Mouse (Mus musculus) MEL (cell line): ENCODE measurements at regions not wholly inside any gene's neighbourhood (a gene's known extent, or its start where the extent isn't known, plus 50 kb on each side); places are given as distances from the start of the nearest gene placed in this dataset.
A peak's percentile ranks its signal among the peaks of the same experiment; 100 is the strongest.

Experiments used
- DNase-seq: peaks from one replicate; pipeline ENCODE4 v3.0.0; 2011; ENCODE audit warnings: low read depth, low spot score
- H3K27ac ChIP-seq: 2 replicates; pipeline ENCODE4 v1.5.1; 2012; ENCODE audit warnings: low read depth, mild to moderate bottlenecking, control low read depth, low read length, moderate library complexity; ENCODE audit not compliant: control insufficient read depth
- H3K27me3 ChIP-seq, 2 experiments: fragments of 150-350 bp in 1 of 2; sonication (generic) in 1 of 2; 2 replicates each; pipeline ENCODE4 v1.6.1; 2012; ENCODE audit warnings: low read length in 2 of 2, mild to moderate bottlenecking in 2 of 2, improper control_type of control experiment in 1 of 2, moderate library complexity in 1 of 2; ENCODE audit not compliant: insufficient read depth in 2 of 2, control insufficient read depth in 1 of 2
- H3K36me3 ChIP-seq, 2 experiments: 2 replicates each; pipeline ENCODE4 v1.6.1; 2012 to 2014; ENCODE audit warnings: low read length in 2 of 2, improper control_type of control experiment in 1 of 2, inconsistent platforms in 1 of 2, mild to moderate bottlenecking in 1 of 2; ENCODE audit not compliant: insufficient read depth in 2 of 2, control insufficient read depth in 1 of 2
- H3K4me1 ChIP-seq, 2 experiments: fragments of 150-350 bp in 1 of 2; sonication (generic) in 1 of 2; 2 replicates each; pipeline ENCODE4 v1.6.1; 2012; ENCODE audit warnings: low read length in 2 of 2, improper control_type of control experiment in 1 of 2, mild to moderate bottlenecking in 1 of 2; ENCODE audit not compliant: insufficient read depth in 2 of 2, control insufficient read depth in 1 of 2
- H3K4me3 ChIP-seq, 2 experiments: fragments of 150-350 bp in 1 of 2; sonication (generic) in 1 of 2; 2 replicates each; pipeline ENCODE4 v1.5.1; 2012; ENCODE audit warnings: low read depth in 2 of 2, low read length in 2 of 2, mild to moderate bottlenecking in 2 of 2, moderate library complexity in 2 of 2, control low read depth in 1 of 2, improper control_type of control experiment in 1 of 2; ENCODE audit not compliant: control insufficient read depth in 1 of 2, insufficient read depth in 1 of 2
- H3K79me2 ChIP-seq: 2 replicates; pipeline ENCODE4 v1.6.1; 2012; ENCODE audit warnings: mild to moderate bottlenecking, low read length, moderate library complexity; ENCODE audit not compliant: control insufficient read depth, poor library complexity, insufficient read depth
- H3K9ac ChIP-seq: 2 replicates; pipeline ENCODE4 v1.6.1; 2012; ENCODE audit warnings: low read depth, mild to moderate bottlenecking, control low read depth, low read length, moderate library complexity; ENCODE audit not compliant: control insufficient read depth, poor library complexity, severe bottlenecking
- H3K9me3 ChIP-seq: fragments of 150-350 bp; sonication (generic); replicated peaks from 2 replicates; pipeline ENCODE4 v1.6.1; 2012; ENCODE audit warnings: mild to moderate bottlenecking, low read length, improper control_type of control experiment, moderate library complexity; ENCODE audit not compliant: insufficient read depth
- BHLHE40 ChIP-seq: IDR thresholded peaks from 2 replicates; pipeline ENCODE4 v1.6.1; 2012; ENCODE audit warnings: low read depth, mild to moderate bottlenecking, inconsistent platforms, low read length, improper control_type of control experiment, borderline replicate concordance
- CHD1 ChIP-seq: IDR thresholded peaks from 2 replicates; pipeline ENCODE4 v1.6.1; 2012; ENCODE audit warnings: low read depth, mild to moderate bottlenecking, inconsistent platforms, low read length, improper control_type of control experiment
- CHD2 ChIP-seq: IDR thresholded peaks from 2 replicates; pipeline ENCODE4 v1.6.1; 2011; ENCODE audit warnings: low read length, improper control_type of control experiment
- CTCF ChIP-seq, 3 experiments: IDR thresholded peaks in 2 of 3; conservative IDR thresholded peaks in 1 of 3; 2 replicates each; pipeline ENCODE4 v1.5.1; 2011 to 2012; ENCODE audit warnings: low read length in 3 of 3, low read depth in 2 of 3, mild to moderate bottlenecking in 2 of 3, improper control_type of control experiment in 1 of 3, inconsistent platforms in 1 of 3, mixed read lengths in 1 of 3, moderate library complexity in 1 of 3; ENCODE audit not compliant: control insufficient read depth in 1 of 3, insufficient read depth in 1 of 3, poor library complexity in 1 of 3, severe bottlenecking in 1 of 3
- E2F4 ChIP-seq: IDR thresholded peaks from 2 replicates; pipeline ENCODE4 v1.6.1; 2011; ENCODE audit warnings: low read depth, low read length, improper control_type of control experiment, borderline replicate concordance
- ELF1 ChIP-seq: IDR thresholded peaks from 2 replicates; pipeline ENCODE4 v1.6.1; 2014; ENCODE audit warnings: low read depth, mild to moderate bottlenecking, inconsistent platforms, low read length, improper control_type of control experiment, moderate library complexity
- EP300 ChIP-seq, 2 experiments: IDR thresholded peaks; 2 replicates each; pipeline ENCODE4 v1.6.1; 2011; ENCODE audit warnings: improper control_type of control experiment in 2 of 2, low read length in 2 of 2, low read depth in 1 of 2, mild to moderate bottlenecking in 1 of 2
- GABPA ChIP-seq: IDR thresholded peaks from 2 replicates; pipeline ENCODE4 v1.6.1; 2012; ENCODE audit warnings: low read depth, mild to moderate bottlenecking, inconsistent platforms, low read length, improper control_type of control experiment, moderate library complexity
- GATA1 ChIP-seq: IDR thresholded peaks from 2 replicates; pipeline ENCODE4 v1.6.1; 2011; ENCODE audit warnings: low read depth, low read length, improper control_type of control experiment
- HCFC1 ChIP-seq: IDR thresholded peaks from 2 replicates; pipeline ENCODE4 v1.6.1; 2012; ENCODE audit warnings: low read depth, mild to moderate bottlenecking, inconsistent platforms, low read length, improper control_type of control experiment, moderate library complexity
- JUND ChIP-seq: IDR thresholded peaks from 2 replicates; pipeline ENCODE4 v1.6.1; 2011; ENCODE audit warnings: low read depth, mild to moderate bottlenecking, improper control_type of control experiment, low read length
- KAT2A ChIP-seq: conservative IDR thresholded peaks from 2 replicates; pipeline ENCODE4 v1.6.1; 2012; ENCODE audit warnings: low read depth, low read length, improper control_type of control experiment, inconsistent platforms
- MAFK ChIP-seq: IDR thresholded peaks from 2 replicates; pipeline ENCODE4 v1.6.1; 2011; ENCODE audit warnings: low read depth, mild to moderate bottlenecking, low read length, improper control_type of control experiment, borderline replicate concordance
- MAX ChIP-seq: IDR thresholded peaks from 2 replicates; pipeline ENCODE4 v1.6.1; 2011; ENCODE audit warnings: low read length, improper control_type of control experiment
- MAZ ChIP-seq: IDR thresholded peaks from 2 replicates; pipeline ENCODE4 v1.6.1; 2012; ENCODE audit warnings: low read depth, mild to moderate bottlenecking, inconsistent platforms, low read length, improper control_type of control experiment
- MEF2A ChIP-seq: IDR thresholded peaks from 2 replicates; pipeline ENCODE4 v1.6.1; 2014; ENCODE audit warnings: low read depth, mild to moderate bottlenecking, inconsistent platforms, low read length, improper control_type of control experiment; ENCODE audit not compliant: poor library complexity, insufficient replicate concordance, severe bottlenecking; ENCODE audit errors: extremely low read depth
- MXI1 ChIP-seq: IDR thresholded peaks from 2 replicates; pipeline ENCODE4 v1.6.1; 2011; ENCODE audit warnings: mild to moderate bottlenecking, low read depth, low read length, improper control_type of control experiment
- MYB ChIP-seq: IDR thresholded peaks from 2 replicates; pipeline ENCODE4 v1.6.1; 2011; ENCODE audit warnings: mild to moderate bottlenecking, low read depth, low read length, improper control_type of control experiment
- MYC ChIP-seq: IDR thresholded peaks from 2 replicates; pipeline ENCODE4 v1.6.1; 2011; ENCODE audit warnings: low read depth, mild to moderate bottlenecking, low read length, improper control_type of control experiment, moderate library complexity
- NELFE ChIP-seq: IDR thresholded peaks from 2 replicates; pipeline ENCODE4 v1.6.1; 2011; ENCODE audit warnings: low read depth, low read length, improper control_type of control experiment
- NRF1 ChIP-seq: IDR thresholded peaks from 2 replicates; pipeline ENCODE4 v1.6.1; 2014; ENCODE audit warnings: low read depth, mild to moderate bottlenecking, inconsistent platforms, low read length, improper control_type of control experiment, moderate library complexity; ENCODE audit not compliant: poor library complexity, insufficient read depth, severe bottlenecking
- POLR2A ChIP-seq, 2 experiments: IDR thresholded peaks; 2 replicates each; pipeline ENCODE4 v1.6.1; 2011 to 2012; ENCODE audit warnings: low read length in 2 of 2, mild to moderate bottlenecking in 2 of 2, control low read depth in 1 of 2, improper control_type of control experiment in 1 of 2, low read depth in 1 of 2, moderate library complexity in 1 of 2; ENCODE audit not compliant: control insufficient read depth in 1 of 2, insufficient read depth in 1 of 2, poor library complexity in 1 of 2
- POLR2AphosphoS2 ChIP-seq: IDR thresholded peaks from 2 replicates; pipeline ENCODE4 v1.6.1; 2011; ENCODE audit warnings: low read length, improper control_type of control experiment
- POLR2AphosphoS5 ChIP-seq: IDR thresholded peaks from 2 replicates; pipeline ENCODE4 v1.6.1; 2012; ENCODE audit warnings: low read depth, borderline replicate concordance, mild to moderate bottlenecking, inconsistent platforms, low read length, moderate library complexity, mixed read lengths
- RAD21 ChIP-seq: IDR thresholded peaks from 2 replicates; pipeline ENCODE4 v1.6.1; 2011; ENCODE audit warnings: mild to moderate bottlenecking, low read depth, low read length, improper control_type of control experiment
- RCOR1 ChIP-seq: IDR thresholded peaks from 2 replicates; pipeline ENCODE4 v1.6.1; 2012; ENCODE audit warnings: low read depth, mild to moderate bottlenecking, inconsistent platforms, low read length, improper control_type of control experiment
- SIN3A ChIP-seq: IDR thresholded peaks from 2 replicates; pipeline ENCODE4 v1.6.1; 2012; ENCODE audit warnings: low read length, improper control_type of control experiment, inconsistent platforms
- SMC3 ChIP-seq: IDR thresholded peaks from 2 replicates; pipeline ENCODE4 v1.6.1; 2011; ENCODE audit warnings: low read depth, low read length, improper control_type of control experiment
- TBP ChIP-seq: IDR thresholded peaks from 2 replicates; pipeline ENCODE4 v1.8.0; 2011; ENCODE audit warnings: low read depth, low read length, improper control_type of control experiment
- TCF12 ChIP-seq: IDR thresholded peaks from 2 replicates; pipeline ENCODE4 v1.6.1; 2014; ENCODE audit warnings: low read depth, mild to moderate bottlenecking, inconsistent platforms, low read length, improper control_type of control experiment, moderate library complexity
- UBTF ChIP-seq: IDR thresholded peaks from 2 replicates; pipeline ENCODE4 v1.6.1; 2012; ENCODE audit warnings: low read depth, mild to moderate bottlenecking, inconsistent platforms, low read length, improper control_type of control experiment, moderate library complexity, borderline replicate concordance; ENCODE audit not compliant: insufficient read depth
- USF1 ChIP-seq: IDR thresholded peaks from 2 replicates; pipeline ENCODE4 v1.6.1; 2014; ENCODE audit warnings: low read depth, mild to moderate bottlenecking, inconsistent platforms, low read length, improper control_type of control experiment, moderate library complexity
- USF2 ChIP-seq, 2 experiments: IDR thresholded peaks; 2 replicates each; pipeline ENCODE4 v1.6.1; 2011 to 2012; ENCODE audit warnings: improper control_type of control experiment in 2 of 2, low read length in 2 of 2, borderline replicate concordance in 1 of 2, inconsistent platforms in 1 of 2, low read depth in 1 of 2, mild to moderate bottlenecking in 1 of 2; ENCODE audit not compliant: insufficient read depth in 1 of 2
- ZC3H11A ChIP-seq: IDR thresholded peaks from 2 replicates; pipeline ENCODE4 v1.6.1; 2012; ENCODE audit warnings: low read depth, mild to moderate bottlenecking, inconsistent platforms, low read length, improper control_type of control experiment
- ZKSCAN1 ChIP-seq: IDR thresholded peaks from 2 replicates; pipeline ENCODE4 v1.6.1; 2012; ENCODE audit warnings: low read depth, mild to moderate bottlenecking, inconsistent platforms, low read length, improper control_type of control experiment, moderate library complexity
- ZMIZ1 ChIP-seq: IDR thresholded peaks from 2 replicates; pipeline ENCODE4 v1.6.1; 2012; ENCODE audit warnings: low read depth, mild to moderate bottlenecking, inconsistent platforms, low read length, improper control_type of control experiment, moderate library complexity
- ZNF384 ChIP-seq: IDR thresholded peaks from 2 replicates; pipeline ENCODE4 v1.6.1; 2012; ENCODE audit warnings: low read depth, mild to moderate bottlenecking, inconsistent platforms, low read length, improper control_type of control experiment

- H3K4me1 ChIP-seq = peaks cover 11 to 45% of the 10 kb centered on the region in 2 experiments
- peak; percentile 95 for DNase-seq
- H3K36me3 ChIP-seq = peaks cover 0 to 25% of the 10 kb centered on the region in 2 experiments; a peak in 2 of 4 replicates
- no peaks in the 10 kb centered on the region for H3K9me3 ChIP-seq
- no peaks in the 10 kb centered on the region for H3K27me3 ChIP-seq
- no peaks in the 10 kb centered on the region; the same call in 1 of the 2 replicates for H3K79me2 ChIP-seq
- peak overlapping the region; percentile 87 for H3K27ac ChIP-seq
- H3K9ac ChIP-seq = peak overlapping the region; percentile 51
- H3K4me3 ChIP-seq = peak overlapping the region; percentile 25 to 28
- TF ChIP-seq E2F4 (0 out of 2 replicates have a peak, but pooled peaks have one; percentile 49), USF1 (peak; percentile 56; the same call in 1 of the 2 replicates), ZKSCAN1 (peak; percentile 78; the same call in 1 of the 2 replicates), CTCF (IDR thresholded peaks at IDR 0.05 in 2 of 3, conservative IDR thresholded peaks at IDR 0.05 in 1 of 3; ENCODE audit: control insufficient read depth in 1 of 3, insufficient read depth in 1 of 3, low read depth in 2 of 3, low read length in 3 of 3, poor library complexity in 1 of 3, severe bottlenecking in 1 of 3) (no peak), CHD1 (no peak), MAFK (peak; percentile 52; the same call in 1 of the 2 replicates), CHD2 (peak; percentile 90), SMC3 (no peak), MAZ (peak; percentile 92), USF2 (IDR thresholded peaks at IDR 0.05; ENCODE audit: borderline replicate concordance in 1 of 2, insufficient read depth in 1 of 2, low read depth in 1 of 2, low read length in 2 of 2) (no peak), MYC (peak; percentile 68; the same call in 1 of the 2 replicates), GATA1 (peak; percentile 95), MAX (peak; percentile 50; the same call in 1 of the 2 replicates), MYB (peak; percentile 100), BHLHE40 (peak; percentile 77), MEF2A (peak; percentile 25; the same call in 1 of the 2 replicates), POLR2AphosphoS5 (no peak), TBP (peak; percentile 63), NRF1 (no peak), EP300 (IDR thresholded peaks at IDR 0.05; ENCODE audit: low read depth in 1 of 2, low read length in 2 of 2) (peak; percentile 100), POLR2AphosphoS2 (peak; percentile 72), RCOR1 (peak; percentile 95), TCF12 (peak; percentile 99), HCFC1 (peak; percentile 54), ZC3H11A (peak; percentile 19; the same call in 1 of the 2 replicates), RAD21 (no peak; the same call in 1 of the 2 replicates), JUND (peak; percentile 86), ZNF384 (peak; percentile 60), ELF1 (peak; percentile 60; the same call in 1 of the 2 replicates), NELFE (peak; percentile 64), ZMIZ1 (peak; percentile 57; the same call in 1 of the 2 replicates), SIN3A (peak; percentile 96), KAT2A (peak; percentile 55), UBTF (no peak), MXI1 (peak; percentile 80), POLR2A (IDR thresholded peaks at IDR 0.05; ENCODE audit: control insufficient read depth in 1 of 2, insufficient read depth in 1 of 2, low read depth in 1 of 2, low read length in 2 of 2, poor library complexity in 1 of 2) (peak in 1 of 2 experiments; percentile 62; a peak in 1 of 4 replicates), GABPA (no peak)
Observed at GRCm38 (mm10) chr5:111506821-111507220, 89.7 kb downstream of the Mn1 start.
